ENCODE assay signal across 26 mouse cellular contexts in genomic region chr8:93925513-93925912, GRCm38 (mm10).
DNase-seq lines count a peak whose midpoint lies in the region; ATAC-seq and TF ChIP-seq lines count a peak whose summit lies in the region.
"Had no signal": no experiment of that assay in that cellular context is flagged by ENCODE, and none has a peak within 500 bp of the region (broad histone marks: within the 10 kb centered on the region; RNA-seq: fewer than 3 reads in every experiment).

No protein-coding gene starts in this region.

- no peaks in the 10 kb centered on the region for H3K9me3 ChIP-seq in forebrain, embryonic 11.5 days (ENCODE audit: control insufficient read depth, low read length)
- no peaks in the 10 kb centered on the region for H3K9me3 ChIP-seq in forebrain, postnatal 0 days (ENCODE audit: low read length)
- H3K9me3 ChIP-seq: heart, embryonic 15.5 days; limb, embryonic 13.5 days; liver, embryonic 13.5 days had no signal

- peak overlapping the region; percentile 81 for H3K27ac ChIP-seq in left cerebral cortex, adult 2 months
- peak overlapping the region; percentile 37; the same call in 1 of the 2 replicates for H3K27ac ChIP-seq in forebrain, embryonic 11.5 days (ENCODE audit: low read depth, low read length)
- peak overlapping the region; percentile 40; the same call in 1 of the 2 replicates for H3K27ac ChIP-seq in forebrain, postnatal 0 days (ENCODE audit: low read depth, low read length)
- H3K27ac ChIP-seq: embryonic facial prominence, embryonic 13.5 days; heart, embryonic 15.5 days; hindbrain, postnatal 0 days; limb, embryonic 13.5 days; liver, embryonic 13.5 days had no signal

- ATAC-seq in forebrain, embryonic 11.5 days (replicated peaks; ENCODE audit: low FRiP score), result peak; percentile 67
- ATAC-seq in forebrain, postnatal 0 days, result peak; percentile 58; the same call in 1 of the 2 replicates
- ATAC-seq: hindbrain, postnatal 0 days; intestine, embryonic 16.5 days had no signal

- peak; percentile 14 for DNase-seq in cerebellum, adult 11-12 months
- DNase-seq in cerebellum, postnatal 4 days (ENCODE audit: low spot score in 2 of 2), result no peak
- DNase-seq in left cerebral cortex, adult 2 months (ENCODE audit: extremely low spot score in 1 of 2, low spot score in 2 of 2), result no peak
- no peak for DNase-seq in left cerebral cortex, adult 11 months (ENCODE audit: low spot score)
- no peak for DNase-seq in forebrain, embryonic 11.5 days (ENCODE audit: low spot score)
- no peak for DNase-seq in forebrain, postnatal 0 days
- no peak for DNase-seq in right cerebral cortex, postnatal 4 days
- DNase-seq in lung, postnatal 36 days, result no peak
- DNase-seq: adrenal gland, postnatal 25 days; cerebellum, postnatal 14 days; embryo, embryonic 11 days; gastrocnemius, postnatal 14 days; heart, adult 11 months; heart, postnatal 36 days; kidney, adult 9 months; kidney, postnatal 14 days; layer of hippocampus, postnatal 36 days; liver, embryonic 13.5 days; lung, adult 2 months; lung, postnatal 14 days had no signal

- 8% methylated on average over 3 of the region's 3 CpGs for WGBS in forebrain, embryonic 11.5 days
- 32% methylated on average over 3 of the region's 3 CpGs for WGBS in forebrain, postnatal 0 days

- intact Hi-C loops in left cerebral cortex, adult 2 months (cut with DNase I), result no loop called here

- no peaks in the 10 kb centered on the region for H3K36me3 ChIP-seq in forebrain, embryonic 11.5 days (ENCODE audit: control insufficient read depth, insufficient read depth, low read length)
- 0 out of 2 replicates have a peak, but pooled peaks cover 4% of the 10 kb centered on the region for H3K36me3 ChIP-seq in forebrain, postnatal 0 days (ENCODE audit: insufficient read depth)
- H3K36me3 ChIP-seq: embryonic facial prominence, embryonic 13.5 days; heart, embryonic 15.5 days; limb, embryonic 13.5 days; liver, embryonic 13.5 days had no signal

- peaks cover 27% of the 10 kb centered on the region for H3K4me1 ChIP-seq in forebrain, embryonic 11.5 days (replicated peaks; ENCODE audit: control insufficient read depth, insufficient read depth, low read length)
- H3K4me1 ChIP-seq in forebrain, postnatal 0 days (ENCODE audit: insufficient read depth), result peaks cover 7% of the 10 kb centered on the region
- H3K4me1 ChIP-seq: embryonic facial prominence, embryonic 13.5 days; heart, embryonic 15.5 days; limb, embryonic 13.5 days; liver, embryonic 13.5 days had no signal

- no peaks in the 10 kb centered on the region for H3K27me3 ChIP-seq in forebrain, embryonic 11.5 days (ENCODE audit: control insufficient read depth, insufficient read depth, low read length)
- H3K27me3 ChIP-seq in forebrain, postnatal 0 days (ENCODE audit: insufficient read depth, low read length), result no peaks in the 10 kb centered on the region
- H3K27me3 ChIP-seq: embryonic facial prominence, embryonic 13.5 days; heart, embryonic 15.5 days; limb, embryonic 13.5 days; liver, embryonic 13.5 days had no signal

- H3K4me2 ChIP-seq in forebrain, embryonic 11.5 days (ENCODE audit: low read depth, low read length, severe bottlenecking), result no peak overlapping the region
- H3K4me2 ChIP-seq in forebrain, postnatal 0 days (ENCODE audit: low read depth), result no peak overlapping the region
- H3K4me2 ChIP-seq: embryonic facial prominence, embryonic 13.5 days; heart, embryonic 15.5 days; limb, embryonic 13.5 days; liver, embryonic 13.5 days had no signal

- no peak for TF ChIP-seq CTCF in left cerebral cortex, adult 2 months (IDR thresholded peaks at IDR 0.05)
- no peak for TF ChIP-seq CTCF in forebrain, postnatal 0 days (IDR thresholded peaks at IDR 0.05; ENCODE audit: low read depth)

- H3K9ac ChIP-seq in forebrain, embryonic 11.5 days (ENCODE audit: low read length), result no peak overlapping the region
- no peak overlapping the region for H3K9ac ChIP-seq in forebrain, postnatal 0 days
- H3K9ac ChIP-seq: embryonic facial prominence, embryonic 13.5 days; heart, embryonic 15.5 days; limb, embryonic 13.5 days; liver, embryonic 13.5 days had no signal

- H3K4me3 ChIP-seq in left cerebral cortex, adult 2 months, result no peak overlapping the region
- H3K4me3 ChIP-seq in forebrain, embryonic 11.5 days (ENCODE audit: low read depth, low read length), result no peak overlapping the region
- no peak overlapping the region for H3K4me3 ChIP-seq in forebrain, postnatal 0 days (ENCODE audit: low read depth, low read length)
- H3K4me3 ChIP-seq: embryonic facial prominence, embryonic 13.5 days; erythroblast, embryonic 14.5 days; heart, embryonic 15.5 days; limb, embryonic 13.5 days; liver, embryonic 13.5 days had no signal
